16 mouse cellular contexts compared by ENCODE assay signal in the genomic region with DNA sequence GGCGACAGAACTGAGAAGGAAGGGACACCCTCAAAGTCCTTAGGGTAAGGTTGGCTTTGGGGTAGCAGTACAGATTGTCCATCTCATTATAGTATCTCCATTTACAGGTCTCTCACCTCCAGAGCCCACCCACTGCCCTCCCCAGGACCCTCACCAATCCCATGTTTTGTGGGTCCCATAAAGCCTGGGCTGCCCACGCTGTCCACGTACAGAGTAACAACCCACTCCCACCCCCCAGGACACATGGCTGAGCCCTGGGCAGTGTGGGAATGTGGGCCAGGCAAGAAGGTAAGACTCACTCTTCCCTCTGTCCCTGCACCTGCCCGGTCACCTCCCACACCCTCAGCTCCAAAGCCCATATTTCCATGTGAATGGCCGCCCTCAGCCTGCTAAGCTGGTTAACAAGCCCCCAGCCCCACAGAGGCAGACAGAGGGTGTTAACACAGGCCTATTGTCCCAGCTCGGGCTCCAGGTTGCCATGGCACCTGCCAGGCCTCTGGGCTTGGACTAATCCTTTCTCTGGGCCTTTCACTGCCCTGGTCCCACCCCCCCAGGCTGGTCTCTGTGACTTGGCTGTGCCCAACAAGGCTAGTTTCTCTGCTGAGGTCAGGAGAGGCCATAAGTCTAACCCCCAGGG. TPM values are rescaled to one million over a fixed set of nuclear protein-coding genes. Genes with fewer than 3 reads are reported as not detected.
DNase-seq lines count a peak whose midpoint lies in the region; ATAC-seq lines count a peak whose summit lies in the region.
"Had no signal": no experiment of that assay in that cellular context is flagged by ENCODE, and none has a peak within 500 bp of the region (broad histone marks: within the 10 kb centered on the region; RNA-seq: fewer than 3 reads in every experiment).

No protein-coding gene starts in this region.

- peak overlapping the region; percentile 45 for H3K9ac ChIP-seq in midbrain, embryonic 11.5 days (ENCODE audit: low read length)

- DNase-seq in ES-CJ7 (ENCODE audit: low read depth, low spot score), result peak; percentile 74
- DNase-seq in embryo, embryonic 11 days, result peak; percentile 88
- DNase-seq in hindbrain, embryonic 10.5 days (ENCODE audit: low spot score), result peak; percentile 94
- DNase-seq in midbrain, embryonic 11.5 days (ENCODE audit: low spot score, missing footprints), result peak; percentile 97
- no peak for DNase-seq in layer of hippocampus, postnatal 14 days (ENCODE audit: low spot score in 2 of 2)
- DNase-seq in heart, postnatal 36 days, result no peak
- DNase-seq in layer of hippocampus, postnatal 36 days, result no peak
- DNase-seq: adrenal gland, postnatal 25 days; cerebellum, postnatal 14 days; heart, postnatal 10 days; lung, postnatal 10 days had no signal

- peak overlapping the region; percentile 89 for H3K27ac ChIP-seq in hindbrain, embryonic 10.5 days
- peak overlapping the region; percentile 93 for H3K27ac ChIP-seq in midbrain, embryonic 11.5 days (ENCODE audit: low read depth, low read length)

- WGBS in hindbrain, embryonic 10.5 days, result 15% methylated on average over 6 of the region's 6 CpGs
- WGBS in midbrain, embryonic 11.5 days, result 9% methylated on average over 6 of the region's 6 CpGs

- H3K4me3 ChIP-seq in hindbrain, embryonic 10.5 days, result peak overlapping the region; percentile 29
- no peak overlapping the region for H3K4me3 ChIP-seq in midbrain, embryonic 11.5 days (ENCODE audit: low read depth, low read length)

- no peaks in the 10 kb centered on the region for H3K36me3 ChIP-seq in hindbrain, embryonic 10.5 days
- H3K36me3 ChIP-seq in midbrain, embryonic 11.5 days (ENCODE audit: control insufficient read depth, insufficient read depth, low read length), result no peaks in the 10 kb centered on the region
- H3K36me3 ChIP-seq: G1E had no signal

- H3K4me2 ChIP-seq in midbrain, embryonic 11.5 days, result peak overlapping the region; percentile 32; the same call in 1 of the 2 replicates

- peaks cover 86% of the 10 kb centered on the region for H3K4me1 ChIP-seq in hindbrain, embryonic 10.5 days (replicated peaks)
- H3K4me1 ChIP-seq in midbrain, embryonic 11.5 days (ENCODE audit: control insufficient read depth, insufficient read depth, low read length), result peaks cover 60% of the 10 kb centered on the region

- H3K27me3 ChIP-seq in hindbrain, embryonic 10.5 days (ENCODE audit: insufficient read depth, poor library complexity, severe bottlenecking), result peaks cover 7% of the 10 kb centered on the region; the same call in 1 of the 2 replicates
- no peaks in the 10 kb centered on the region for H3K27me3 ChIP-seq in midbrain, embryonic 11.5 days (ENCODE audit: control insufficient read depth, insufficient read depth, low read length)

- H3K9me3 ChIP-seq in hindbrain, embryonic 10.5 days, result no peaks in the 10 kb centered on the region
- no peaks in the 10 kb centered on the region for H3K9me3 ChIP-seq in midbrain, embryonic 11.5 days (ENCODE audit: control insufficient read depth, low read length)
- H3K9me3 ChIP-seq: G1E had no signal

- intact Hi-C loops in heart, postnatal 36 days (cut with DNase I), result no loop called here

- ATAC-seq in midbrain, embryonic 11.5 days (ENCODE audit: low FRiP score), result peak; percentile 88
- no peak for ATAC-seq in megakaryocyte-erythroid progenitor cell, adult 5-6 weeks (replicated peaks; ENCODE audit: low FRiP score, low TSS enrichment, poor library complexity, severe bottlenecking)

RNA-seq across cellular contexts. Expression of a gene that starts 19.0 kb away (rescaled TPM):
- polyA plus RNA-seq in hindbrain, embryonic 10.5 days (2016; fragmentation: Nextera tagmentation; extraction: Ambion mirVana), result not detected in 2 replicates
- polyA plus RNA-seq in midbrain, embryonic 11.5 days (2014; fragmentation: Nextera tagmentation; extraction: Ambion mirVana), result 0.39 TPM in 1 of 2 replicates, not detected in the other
- not detected in 2 replicates for total RNA-seq in megakaryocyte-erythroid progenitor cell, adult 5-6 weeks (2014; fragmentation: Nextera tagmentation)
- not detected in 2 replicates for total RNA-seq in megakaryocyte-erythroid progenitor cell, adult 5-6 weeks (2017)
- total RNA-seq in layer of hippocampus, postnatal 14 days (2021), result not detected
- total RNA-seq in heart, postnatal 36 days (2021), result not detected
- total RNA-seq in layer of hippocampus, postnatal 36 days (2021), result under 1 TPM in 1 of 2 experiments, not detected in 1; 0.62 TPM
- total RNA-seq: adrenal gland, postnatal 25 days; G1E; heart, postnatal 10 days; left cerebral cortex, adult 18-20 months; neutrophil, adult 5-6 weeks had no signal
- polyA plus RNA-seq: G1E; urinary bladder, adult 2 months had no signal

RNA-seq across cellular contexts. Expression of a gene that starts 23.3 kb away (rescaled TPM):
- polyA plus RNA-seq in hindbrain, embryonic 10.5 days (2016; fragmentation: Nextera tagmentation; extraction: Ambion mirVana), result 40.9 and 51.2 TPM in 2 replicates
- polyA plus RNA-seq in midbrain, embryonic 11.5 days (2014; fragmentation: Nextera tagmentation; extraction: Ambion mirVana), result 38.3 and 40.5 TPM in 2 replicates
- 17.6 and 38.9 TPM in 2 replicates for total RNA-seq in megakaryocyte-erythroid progenitor cell, adult 5-6 weeks (2014; fragmentation: Nextera tagmentation)
- 21.3 and 22.9 TPM in 2 replicates for total RNA-seq in megakaryocyte-erythroid progenitor cell, adult 5-6 weeks (2017)
- 10 to 100 TPM; 35.8 to 39.7 TPM for total RNA-seq in layer of hippocampus, postnatal 14 days (2021)
- 1 to 10 TPM; 7.2 to 9.1 TPM for total RNA-seq in heart, postnatal 36 days (2021)
- 10 to 100 TPM; 20.3 to 30.8 TPM for total RNA-seq in layer of hippocampus, postnatal 36 days (2021)

Comparison
In these comparisons a context has a peak if more than half of its experiments do, and no peak if none do; other contexts are left out.
1. DNase-seq: peak in ES-CJ7 (single experiment), embryo, embryonic 11 days (single experiment), hindbrain, embryonic 10.5 days (single experiment) and midbrain, embryonic 11.5 days (single experiment); none in layer of hippocampus, postnatal 14 days (0 of 2), heart, postnatal 36 days (0 of 2) and layer of hippocampus, postnatal 36 days (0 of 2).